Mouse (Mus musculus): Measurements from ENCODE around the gene Slc35f3. TPM values are rescaled to one million over a fixed set of nuclear protein-coding genes. Genes with fewer than 3 reads are reported as not detected.
"Not testable (repeated sequence)": the region's sequence is repeated elsewhere in the genome, so short reads cannot be mapped to it uniquely, and the experiment has no call there.

Gene Slc35f3
- total RNA-seq, 2 experiments from 2014 or later: not detected

DNA sequence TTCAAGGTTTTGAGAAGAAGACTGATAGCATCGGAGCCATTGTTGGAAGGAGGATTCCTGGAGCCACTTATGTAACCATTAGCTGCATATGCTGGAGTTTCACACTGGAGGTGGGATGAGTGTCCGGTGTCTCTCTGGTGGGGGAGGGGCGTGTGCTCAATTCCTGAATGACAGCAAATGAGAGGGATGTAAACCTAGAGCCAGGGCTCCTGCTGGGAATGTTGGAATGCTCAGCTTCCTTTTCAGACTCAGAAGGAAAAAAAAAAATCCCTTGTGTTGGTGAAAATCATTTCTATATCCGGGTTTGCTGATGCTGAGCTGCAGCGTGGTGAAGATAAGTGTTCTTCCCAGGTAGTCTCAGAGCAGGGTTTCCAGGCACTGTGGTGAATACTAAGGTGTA lies 29.4 kb downstream of the Slc35f3 start:
- DNase-seq: no peak

DNA sequence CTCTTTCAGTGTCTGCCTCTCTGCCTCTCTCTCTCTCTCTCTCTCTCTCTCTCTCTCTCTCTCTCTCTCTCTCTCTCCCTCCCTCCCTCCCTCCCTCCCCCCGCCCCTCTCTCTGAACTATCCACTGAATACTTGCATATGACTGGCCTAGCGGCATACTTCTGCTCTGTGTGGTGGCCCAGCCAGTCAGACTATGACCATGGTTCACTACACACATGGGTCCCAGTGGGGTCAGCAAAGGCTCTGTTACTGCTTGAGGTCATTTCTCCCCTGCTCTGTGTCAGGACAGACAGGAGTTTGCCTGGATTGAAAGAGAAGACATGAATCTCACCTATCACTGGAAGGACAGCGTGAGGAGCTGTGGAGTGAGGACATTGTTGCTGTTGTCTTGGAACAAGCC lies 40.5 kb downstream of the Slc35f3 start:
- DNase-seq: no peak

DNA sequence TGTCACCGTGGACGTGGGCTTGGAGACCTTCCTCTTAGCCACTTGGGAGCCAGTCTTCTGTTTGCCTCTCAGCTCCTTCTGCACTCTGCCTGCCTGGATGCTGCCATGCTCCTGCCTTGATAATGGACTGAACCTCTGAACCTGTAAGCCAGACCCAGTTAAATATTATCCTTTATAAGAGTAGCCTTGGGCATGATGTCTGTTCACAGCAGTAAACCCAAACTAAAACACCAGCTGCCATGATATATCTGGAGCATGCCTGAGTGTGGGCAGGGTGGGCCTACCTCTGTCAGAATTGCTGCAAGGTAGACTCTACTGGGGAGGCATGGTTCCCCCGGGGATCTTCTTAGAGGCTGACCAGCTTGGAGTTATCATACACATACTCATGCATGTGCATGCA lies 41.0 kb downstream of the Slc35f3 start:
- no peak for DNase-seq

DNA sequence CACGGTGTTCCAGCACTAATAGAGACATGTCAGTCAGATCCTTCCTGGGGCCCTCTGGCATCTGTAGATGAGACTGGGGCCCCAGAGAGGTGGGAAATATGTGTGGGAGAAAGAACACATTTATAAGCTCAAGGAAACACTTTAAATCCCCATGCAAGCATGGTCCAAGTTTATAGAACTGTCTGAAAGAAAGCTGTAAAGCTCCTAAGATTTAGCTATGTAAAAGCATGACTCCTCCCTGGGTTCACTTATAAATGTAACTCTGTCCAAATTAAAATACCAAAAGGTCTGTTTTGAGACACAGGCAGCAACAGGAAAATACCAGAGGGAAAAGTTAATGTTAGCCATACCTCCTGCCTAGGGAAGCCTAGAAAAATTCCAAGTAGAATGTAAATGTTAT lies 42.8 kb downstream of the Slc35f3 start:
- no peak for DNase-seq

DNA sequence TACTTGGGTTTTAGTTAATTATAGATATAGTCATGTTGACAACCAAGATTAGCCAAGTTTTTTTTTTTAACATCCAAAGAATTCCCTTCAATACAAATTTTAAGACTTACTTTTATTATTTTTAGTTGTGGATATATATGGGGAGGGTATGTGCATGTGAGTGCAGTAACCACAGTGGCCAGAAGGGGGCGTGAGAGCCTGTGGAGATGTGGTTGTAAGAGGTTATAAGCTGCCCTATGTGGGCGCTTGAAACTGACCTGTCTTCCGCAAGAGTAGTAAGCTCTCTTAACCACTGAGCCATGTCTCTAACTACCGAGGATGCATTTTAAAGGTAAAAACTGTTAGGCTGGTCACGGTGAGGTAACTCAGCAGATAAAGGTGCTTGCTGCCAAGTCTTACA lies 45.1 kb downstream of the Slc35f3 start:
- DNase-seq: no peak

DNA sequence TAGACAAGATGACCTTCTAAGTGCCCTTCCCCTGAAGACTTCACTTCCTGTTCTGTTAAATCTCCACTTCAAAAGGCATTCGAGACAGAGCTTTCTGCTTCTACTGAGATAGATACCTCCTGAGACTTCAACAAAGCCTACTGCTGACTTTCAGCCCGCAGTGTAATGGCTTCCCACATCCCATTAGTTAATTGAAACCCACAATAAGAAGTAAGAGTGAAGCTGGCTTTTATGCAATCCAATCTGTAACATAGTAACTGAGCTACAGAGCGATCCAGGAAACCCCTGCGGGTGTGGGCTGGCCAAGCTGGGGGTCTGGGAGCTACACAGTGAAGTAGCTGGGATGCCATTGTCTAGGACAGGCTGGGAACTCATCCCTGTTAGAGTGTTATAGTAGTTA lies 46.7 kb downstream of the Slc35f3 start:
- DNase-seq: no peak

DNA sequence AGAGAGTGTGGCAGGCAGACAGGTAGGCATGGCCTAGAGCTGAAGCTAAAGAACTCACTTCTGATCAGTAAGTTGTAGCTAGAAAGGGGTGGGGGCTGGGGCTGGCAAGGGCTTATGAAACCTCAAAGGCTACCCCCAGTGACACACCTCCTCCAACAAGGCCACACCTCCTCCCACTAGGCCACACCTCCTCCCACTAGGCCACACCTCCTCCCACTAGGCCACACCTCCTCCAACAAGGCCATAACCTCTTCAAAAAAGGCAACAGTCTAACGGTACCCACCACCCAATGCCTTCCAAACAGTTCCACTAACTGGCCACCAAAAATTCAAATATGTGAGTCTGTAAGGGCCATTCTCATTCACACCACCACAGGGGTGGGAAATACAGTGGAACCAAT lies 54.9 kb downstream of the Slc35f3 start:
- DNase-seq: no peak

DNA sequence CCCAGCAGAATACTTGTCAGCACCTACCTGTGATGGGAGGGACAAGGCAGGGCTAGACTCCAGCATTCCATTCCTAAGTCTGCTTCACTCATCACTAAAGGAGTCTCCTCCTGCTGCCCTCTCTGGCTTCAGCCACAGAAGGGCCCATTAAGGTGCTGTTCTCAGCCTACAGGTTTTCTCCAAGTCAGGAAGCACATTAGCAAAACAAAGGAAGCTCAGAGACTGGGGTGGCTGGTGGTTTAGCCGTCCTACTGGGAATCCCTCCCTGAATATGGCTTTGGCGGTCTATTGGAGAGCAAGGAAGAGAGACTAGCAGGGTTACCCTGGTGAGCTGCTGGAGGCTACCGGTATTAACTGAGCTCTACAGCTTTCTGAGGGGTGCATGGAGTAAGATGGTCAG lies 59.6 kb downstream of the Slc35f3 start:
- DNase-seq: no peak

DNA sequence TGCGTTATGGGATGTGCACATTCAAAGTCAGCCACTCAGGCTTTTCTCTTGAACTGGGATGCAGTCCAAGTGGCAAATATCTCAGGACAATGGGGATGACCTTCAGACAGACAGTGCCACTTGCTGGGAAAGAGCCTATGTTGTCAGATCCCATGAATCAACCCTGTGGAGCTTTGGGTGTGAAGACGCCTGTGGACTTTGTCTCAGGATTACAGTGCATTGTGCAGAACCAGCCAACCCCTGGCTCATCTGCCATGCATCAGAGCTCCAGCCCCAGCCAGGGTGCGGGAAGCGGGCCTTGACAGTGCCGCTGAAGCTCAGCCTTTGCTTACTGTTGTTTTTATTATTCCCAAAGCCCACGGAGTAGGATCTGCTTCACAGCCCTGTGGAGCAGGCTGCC lies 60.9 kb downstream of the Slc35f3 start:
- no peak for DNase-seq

DNA sequence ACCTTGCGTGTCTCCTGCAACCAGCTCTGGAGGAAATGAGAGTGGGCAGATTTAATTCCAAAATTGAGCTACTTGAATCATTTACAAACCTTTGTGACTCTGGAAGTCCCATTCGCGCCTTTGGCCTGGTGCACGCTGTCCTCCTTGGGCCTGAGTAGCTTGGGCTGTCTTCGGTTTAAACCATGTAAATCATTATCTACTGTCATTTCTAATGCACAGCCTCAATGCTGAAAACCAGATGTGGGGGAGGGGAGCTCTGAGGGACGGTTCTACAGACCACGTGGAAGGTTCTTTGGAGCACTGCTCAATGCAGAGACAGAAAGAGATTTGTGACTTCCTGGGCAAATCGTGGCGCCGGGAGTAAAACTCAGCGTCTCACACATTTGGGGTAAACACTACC lies 61.7 kb downstream of the Slc35f3 start:
- DNase-seq: no peak

DNA sequence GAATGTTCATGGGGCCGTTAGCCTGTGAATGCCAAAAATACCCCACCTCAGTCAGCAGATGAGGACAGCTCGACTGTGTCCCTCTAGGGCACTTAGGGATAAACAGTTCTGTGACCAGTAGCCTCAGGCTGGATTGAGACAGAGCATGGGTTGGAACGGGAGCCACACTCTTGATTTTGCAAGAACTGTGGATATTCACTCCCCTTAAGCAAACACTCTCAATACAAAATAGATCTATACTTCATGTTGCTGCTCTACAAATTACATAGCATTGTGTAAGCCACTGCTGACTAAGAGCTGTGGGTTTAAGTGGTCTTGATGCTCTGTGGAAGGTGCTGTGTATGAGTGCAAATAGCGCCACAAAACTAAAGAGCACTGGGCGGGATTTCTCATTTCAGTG lies 62.3 kb downstream of the Slc35f3 start:
- no peak for DNase-seq

DNA sequence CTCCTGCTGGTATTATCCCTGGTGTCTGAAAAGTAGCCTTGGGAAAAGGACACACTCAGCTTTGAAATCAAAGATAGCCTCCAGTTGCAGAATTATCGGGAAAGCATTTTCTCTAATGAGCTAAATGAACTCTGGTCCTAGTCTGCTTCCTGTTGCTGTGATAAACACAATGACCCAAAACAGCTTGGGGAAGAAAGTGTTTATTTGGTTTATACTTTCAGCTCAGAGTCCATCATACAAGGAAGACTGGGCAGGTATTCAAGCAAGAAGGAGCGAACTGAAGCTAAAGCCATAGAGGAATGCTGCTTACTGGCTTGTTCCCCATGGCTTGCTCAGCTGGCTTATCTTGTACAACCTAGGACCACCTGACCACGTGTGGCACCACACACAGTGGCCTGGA lies 67.9 kb downstream of the Slc35f3 start:
- DNase-seq: no peak

DNA sequence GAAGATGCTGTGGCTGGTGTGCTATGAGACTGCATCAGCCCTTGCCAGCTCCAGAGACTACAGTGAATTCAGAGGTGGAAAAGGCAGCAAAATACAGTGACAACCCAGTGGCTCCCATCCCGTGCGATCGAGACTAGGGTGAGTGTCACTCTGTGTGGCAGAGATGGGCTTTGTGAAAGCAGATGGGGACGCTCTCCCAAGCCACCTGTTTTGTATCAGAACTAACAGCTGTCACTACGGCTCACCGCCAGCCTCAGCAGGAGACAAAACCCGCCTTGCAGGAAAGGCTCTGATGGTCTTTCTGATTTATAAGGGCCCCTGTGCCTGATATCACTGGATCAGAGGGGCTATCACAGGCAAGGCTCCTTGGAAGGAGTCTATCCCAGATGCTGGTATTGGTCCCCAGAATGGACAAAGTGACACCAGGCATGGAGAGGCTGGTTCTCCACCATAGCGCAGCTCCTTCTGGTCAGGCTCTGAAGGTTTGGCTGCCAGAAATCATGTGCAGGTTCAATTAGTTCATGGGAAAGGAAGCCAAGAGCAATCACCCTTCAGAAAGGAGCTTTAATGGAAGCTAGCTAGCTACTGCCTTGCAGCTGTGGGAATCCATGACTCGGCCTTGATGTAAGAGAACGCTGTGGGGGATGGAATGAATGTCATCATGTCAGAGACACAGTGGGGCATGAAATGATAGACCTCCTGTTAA lies 70.1 kb downstream of the Slc35f3 start:
- no peak for DNase-seq

DNA sequence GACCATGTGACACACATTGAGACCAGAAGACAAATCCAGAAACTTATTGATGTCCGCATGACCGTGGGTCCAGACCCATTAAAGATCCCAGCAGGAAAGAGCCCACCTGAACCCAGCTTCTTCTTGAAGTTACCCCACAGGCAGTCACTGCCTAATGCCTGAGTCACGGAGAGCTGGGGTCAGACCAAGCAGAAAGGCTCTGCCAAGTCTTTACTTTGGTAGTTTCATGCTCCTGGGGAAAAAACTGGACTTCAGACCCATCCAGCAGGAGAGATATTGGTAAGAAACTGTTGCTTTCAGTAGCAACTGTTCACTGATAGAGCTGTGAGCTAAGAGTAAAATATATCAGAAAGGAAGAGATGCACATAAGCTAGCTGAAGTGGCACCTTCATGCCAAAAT lies 73.5 kb downstream of the Slc35f3 start:
- DNase-seq: no peak

DNA sequence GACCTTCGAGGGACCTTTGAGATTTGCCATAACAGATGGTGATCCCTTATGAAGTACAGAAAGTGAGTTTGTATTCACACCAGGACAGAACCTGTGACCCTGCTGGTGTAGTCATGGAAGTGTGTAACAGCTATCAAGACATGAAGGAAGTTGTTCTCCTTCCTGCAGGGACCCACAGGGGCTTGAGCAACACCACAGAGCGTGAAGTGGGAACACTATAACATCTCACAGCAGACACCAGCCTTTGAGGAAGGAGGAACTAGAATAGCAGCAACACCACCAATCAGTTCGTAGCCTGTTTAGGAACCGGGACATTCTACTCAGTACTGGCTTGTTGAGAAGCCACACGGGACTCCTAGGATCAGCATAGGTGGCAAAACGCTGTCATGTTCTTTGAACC lies 81.2 kb downstream of the Slc35f3 start:
- no peak for DNase-seq

DNA sequence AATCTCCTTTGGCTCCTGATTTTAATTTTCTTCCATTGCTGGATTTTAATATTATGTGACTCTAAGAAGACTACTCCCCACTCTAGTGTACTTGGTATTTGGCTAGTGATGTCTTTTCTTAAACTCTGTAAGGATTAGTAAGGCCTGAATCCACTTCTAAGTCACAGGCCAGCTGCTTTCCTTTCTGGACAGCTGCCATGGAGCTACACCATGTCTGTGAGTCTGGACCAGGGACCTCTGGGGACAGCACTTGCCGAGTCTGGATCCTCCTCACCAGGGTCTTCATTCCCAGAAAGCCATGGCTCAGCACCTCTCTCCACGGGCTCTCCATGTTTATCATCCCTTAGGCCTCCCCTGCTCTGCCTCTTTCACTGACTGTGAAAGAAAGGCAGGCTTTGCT lies 81.8 kb downstream of the Slc35f3 start:
- no peak for DNase-seq

DNA sequence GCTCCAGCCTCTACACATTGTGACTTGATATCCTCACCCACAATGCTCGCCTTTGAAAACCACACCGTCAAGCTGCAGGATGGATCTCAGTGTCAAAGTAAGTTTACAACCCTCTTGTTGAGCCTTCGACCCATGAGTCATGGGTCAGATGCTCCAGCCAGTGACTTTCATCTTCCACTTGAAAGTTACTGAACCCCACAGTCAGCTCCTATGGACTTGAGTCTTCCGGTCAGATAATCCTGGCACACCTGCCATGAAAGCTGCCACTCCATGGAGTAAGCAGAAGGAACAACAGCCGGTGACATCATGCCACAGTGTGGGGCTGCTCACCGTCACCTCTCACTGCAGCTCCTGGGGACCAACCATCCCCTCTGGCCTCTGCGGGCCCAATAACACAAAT lies 82.9 kb downstream of the Slc35f3 start:
- DNase-seq: no peak

DNA sequence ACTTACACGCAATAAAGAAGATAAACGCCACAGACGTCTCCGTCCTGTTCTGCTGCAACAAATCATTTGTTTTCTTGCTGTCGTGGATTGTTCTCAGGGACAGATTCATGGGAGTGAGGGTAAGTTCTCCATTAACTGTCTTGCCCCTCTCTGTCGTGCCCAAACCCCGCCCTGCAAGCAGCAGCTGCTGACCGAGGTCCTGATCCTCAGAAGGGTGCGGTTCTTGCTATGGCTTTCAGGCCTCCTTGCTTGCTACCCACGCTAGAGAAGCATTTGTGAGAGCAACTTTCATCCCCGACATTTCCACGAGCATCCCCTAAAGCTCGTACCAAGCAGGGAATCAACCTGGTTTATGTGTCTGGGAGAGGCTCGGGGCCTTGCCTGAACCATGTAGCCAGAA lies 83.9 kb downstream of the Slc35f3 start:
- no peak for DNase-seq

DNA sequence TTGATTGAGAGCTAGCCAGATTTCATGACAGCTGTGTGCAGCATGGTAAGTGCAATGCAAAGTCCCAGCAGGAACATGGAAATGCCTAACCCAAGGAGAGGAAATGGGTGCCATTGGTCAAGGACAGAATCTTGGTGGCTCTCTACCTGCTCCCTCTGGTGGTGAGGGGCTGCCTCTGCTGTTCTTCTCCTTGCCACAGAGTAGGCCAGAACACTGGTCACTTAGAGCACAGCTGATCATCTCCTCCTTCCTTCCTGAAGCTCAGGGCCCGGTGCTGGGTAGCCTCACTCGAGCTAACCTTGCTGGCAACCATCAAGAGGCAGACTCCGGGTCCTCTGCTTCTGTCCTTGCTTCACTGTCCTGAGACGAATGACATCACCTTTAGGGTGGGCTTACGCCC lies 84.4 kb downstream of the Slc35f3 start:
- DNase-seq: no peak

DNA sequence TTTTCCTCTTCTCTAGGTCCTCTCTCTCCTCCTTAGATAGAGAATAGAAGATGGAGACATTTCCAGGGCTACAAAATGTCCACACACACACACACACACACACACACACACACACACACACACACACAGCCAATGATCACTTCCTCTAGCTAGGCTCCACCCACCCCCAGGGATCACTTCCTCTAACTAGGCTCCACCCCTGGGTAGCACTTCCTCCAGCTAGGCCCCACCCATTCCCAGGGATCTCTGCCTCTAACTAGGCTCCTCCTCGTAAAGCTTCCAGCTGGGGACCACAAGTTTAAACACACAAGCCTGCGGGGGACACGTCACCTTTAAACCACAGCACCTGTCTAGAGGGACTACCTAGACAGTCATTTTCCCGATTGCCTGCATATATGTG lies 89.2 kb downstream of the Slc35f3 start:
- DNase-seq: no peak

DNA sequence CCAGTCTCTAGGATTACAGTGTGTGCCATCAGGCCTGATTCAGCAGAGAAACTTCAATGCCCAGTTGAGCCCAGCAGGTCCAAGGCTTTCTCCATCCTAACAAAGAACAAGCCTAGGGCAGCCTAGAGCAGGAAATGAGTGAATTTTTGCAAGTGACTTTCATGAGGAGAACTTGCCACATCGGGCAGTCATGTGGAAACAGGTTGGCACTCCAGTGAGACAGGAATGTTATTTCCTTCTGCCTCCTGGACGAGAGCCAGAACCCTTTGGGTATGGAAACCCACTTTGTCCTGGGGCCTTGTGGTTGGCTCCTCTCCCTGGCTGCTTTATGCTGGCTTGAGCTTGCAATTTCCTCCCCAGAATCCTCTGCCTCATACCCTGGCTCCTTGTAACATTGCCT lies 93.2 kb downstream of the Slc35f3 start:
- no peak for DNase-seq

DNA sequence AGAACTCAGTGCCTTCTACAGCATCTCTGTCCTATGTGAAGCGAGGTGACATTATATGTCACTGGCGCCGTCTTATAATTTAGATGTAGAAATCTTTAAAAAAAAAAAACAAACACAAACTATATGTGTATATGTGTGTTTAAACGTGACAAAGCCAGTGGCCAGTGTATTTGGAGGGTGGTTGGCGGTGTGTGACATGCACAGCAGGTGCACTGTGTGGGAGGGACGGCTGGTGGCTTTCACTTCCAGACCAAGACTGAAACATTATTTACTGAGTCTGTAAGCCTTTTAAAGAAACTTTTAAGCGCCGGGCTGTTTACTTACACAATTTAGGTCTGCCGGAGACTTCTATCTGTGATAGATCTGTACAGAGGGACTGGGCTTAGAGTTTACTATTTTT lies 97.0 kb downstream of the Slc35f3 start:
- DNase-seq: no peak

DNA sequence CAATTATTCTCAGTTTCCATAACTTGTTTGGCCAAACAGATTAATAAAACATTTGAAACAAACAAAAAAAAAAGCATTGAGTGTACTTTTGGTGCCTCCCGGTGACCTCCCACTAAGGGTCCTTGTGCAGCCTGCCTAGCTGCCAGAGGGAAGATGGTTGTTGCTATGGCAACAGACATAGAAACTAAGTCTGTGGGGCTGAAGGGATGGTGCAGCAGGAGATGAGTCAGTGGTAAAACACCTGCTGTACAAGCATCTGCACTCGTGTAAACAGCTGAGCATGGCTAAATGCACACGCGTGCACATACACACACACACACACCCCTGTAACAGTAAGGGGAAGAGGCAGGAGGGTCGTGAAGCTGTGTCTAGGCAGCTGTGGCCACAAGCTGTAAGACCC lies 97.6 kb downstream of the Slc35f3 start:
- no peak for DNase-seq

DNA sequence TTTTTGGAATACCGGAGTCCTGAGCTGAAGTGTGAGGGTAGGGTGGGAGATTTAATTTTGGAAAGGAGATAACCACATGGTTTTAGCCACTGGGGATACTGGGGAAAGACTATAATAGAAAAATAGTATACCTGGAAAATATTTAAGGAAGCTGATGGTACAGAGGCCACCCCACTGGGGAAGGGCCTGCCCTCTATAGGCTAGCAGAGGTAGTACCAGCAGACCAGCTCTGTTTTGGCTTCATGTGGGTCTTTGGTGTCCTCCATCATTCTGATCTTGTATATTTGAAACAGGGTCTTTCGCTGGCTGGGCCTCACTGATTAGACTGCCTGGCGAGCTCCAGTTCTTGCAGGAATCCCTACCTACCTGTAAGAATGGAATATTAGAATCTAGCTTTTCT lies 100.0 kb downstream of the Slc35f3 start:
- DNase-seq: no peak

DNA sequence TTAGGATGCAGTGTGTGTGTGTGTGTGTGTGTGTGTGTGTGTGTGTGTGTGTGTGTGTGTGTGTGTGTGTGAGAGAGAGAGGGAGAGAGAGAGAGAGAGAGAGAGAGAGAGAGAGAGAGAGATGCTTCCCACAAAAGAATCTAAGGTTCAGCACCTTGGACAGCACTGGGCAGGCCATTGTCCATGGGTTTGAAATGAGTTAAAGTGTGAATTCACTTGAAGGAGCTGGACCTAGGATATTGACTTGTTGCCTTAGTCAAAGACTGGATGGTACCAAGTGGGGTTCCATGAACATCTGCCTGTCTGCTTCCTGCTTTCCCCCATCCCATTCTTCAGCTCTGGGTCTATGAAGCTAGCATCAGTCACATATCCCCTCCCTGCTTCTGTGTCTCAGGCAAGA lies 106.2 kb downstream of the Slc35f3 start:
- DNase-seq: not testable (repeated sequence)
